Mouse (Mus musculus) frontal cortex, adult (tissue): Measurements from ENCODE around the gene Mybpc1.

Experiments
- ATAC-seq: cut with Nextera tagmentation; 2 replicates; pipeline ENCODE4 v1.9.2; 2017; ENCODE audit warnings: mild to moderate bottlenecking, moderate library complexity, mixed read lengths; ENCODE audit not compliant: low TSS enrichment

Mybpc1 gene

DNA sequence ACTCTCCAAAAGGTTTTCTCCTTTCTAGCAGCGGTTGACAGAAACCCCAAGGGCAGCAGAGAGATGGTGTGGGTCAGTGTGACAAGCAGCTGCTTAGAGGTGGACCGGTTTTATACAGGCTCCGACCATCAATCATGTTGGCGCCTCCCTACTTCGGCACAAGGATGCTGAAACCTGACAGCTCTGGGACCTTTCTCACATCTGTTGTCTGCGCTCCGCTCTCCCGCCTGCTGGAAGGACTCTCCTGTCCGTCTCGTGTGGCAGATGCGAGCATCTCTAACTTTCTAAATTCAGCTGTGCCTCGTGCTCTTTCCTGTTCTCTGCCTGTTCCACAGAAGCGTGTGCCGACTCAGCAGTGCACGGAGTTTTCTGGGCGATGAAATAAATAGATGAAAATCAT lies at the start of gene Mybpc1:
Gene Mybpc1, minus strand, starts transcription at position 210 of the 400 bp plus-strand sequence.
- ATAC-seq, result peak; percentile 59

DNA sequence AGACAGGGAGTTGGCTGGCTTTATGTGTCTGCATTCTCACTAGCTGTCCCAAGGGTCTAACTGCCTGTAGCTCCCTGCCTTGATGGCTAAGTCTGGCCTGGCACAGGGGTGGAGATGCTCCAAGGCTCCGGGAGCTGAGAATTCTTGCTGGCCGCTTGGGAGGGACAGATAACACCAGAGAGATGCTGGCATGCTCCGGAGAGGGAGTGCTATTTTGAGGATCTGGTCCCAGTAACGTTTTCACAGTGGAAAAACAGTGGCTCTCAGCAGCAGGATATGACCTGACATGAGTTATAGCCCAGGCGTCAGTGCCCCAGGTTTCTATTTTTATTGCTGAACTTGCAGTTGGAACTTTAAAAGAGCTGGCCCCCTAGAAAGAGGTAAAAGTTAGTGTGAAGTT lies 40.5 kb upstream of the Mybpc1 start:
- no peak for ATAC-seq

DNA sequence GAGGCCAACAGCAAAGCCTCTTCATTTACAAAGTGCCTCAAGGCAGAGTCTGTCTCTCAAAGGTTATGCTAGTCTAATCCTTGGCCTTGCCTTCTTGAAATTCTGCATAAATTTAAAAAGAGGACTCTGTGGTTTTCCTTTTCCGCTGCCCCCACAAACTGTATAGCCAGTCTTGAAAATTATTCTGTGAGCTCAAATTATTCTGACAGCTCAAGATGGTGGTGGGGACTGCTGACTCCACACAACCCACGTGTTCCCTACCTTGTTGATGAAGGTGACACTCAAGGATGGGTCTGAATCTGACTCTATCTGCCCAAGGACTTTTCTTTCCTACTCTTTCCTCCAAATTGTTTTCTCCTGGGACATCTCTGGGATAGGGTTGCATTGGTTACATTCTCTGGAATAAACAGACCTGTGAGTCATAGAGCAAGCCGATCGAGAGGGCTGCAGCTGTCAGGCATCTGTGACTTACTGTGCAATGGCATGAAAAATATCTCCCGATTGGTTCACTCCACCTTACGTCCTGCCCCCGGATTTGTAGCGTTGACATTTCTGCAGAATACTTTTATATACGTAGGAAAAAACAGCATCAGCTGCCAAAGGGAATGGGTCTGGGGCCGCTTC lies 26.5 kb upstream of the Mybpc1 start:
- peak; percentile 44; the same call in 1 of the 2 replicates for ATAC-seq

DNA sequence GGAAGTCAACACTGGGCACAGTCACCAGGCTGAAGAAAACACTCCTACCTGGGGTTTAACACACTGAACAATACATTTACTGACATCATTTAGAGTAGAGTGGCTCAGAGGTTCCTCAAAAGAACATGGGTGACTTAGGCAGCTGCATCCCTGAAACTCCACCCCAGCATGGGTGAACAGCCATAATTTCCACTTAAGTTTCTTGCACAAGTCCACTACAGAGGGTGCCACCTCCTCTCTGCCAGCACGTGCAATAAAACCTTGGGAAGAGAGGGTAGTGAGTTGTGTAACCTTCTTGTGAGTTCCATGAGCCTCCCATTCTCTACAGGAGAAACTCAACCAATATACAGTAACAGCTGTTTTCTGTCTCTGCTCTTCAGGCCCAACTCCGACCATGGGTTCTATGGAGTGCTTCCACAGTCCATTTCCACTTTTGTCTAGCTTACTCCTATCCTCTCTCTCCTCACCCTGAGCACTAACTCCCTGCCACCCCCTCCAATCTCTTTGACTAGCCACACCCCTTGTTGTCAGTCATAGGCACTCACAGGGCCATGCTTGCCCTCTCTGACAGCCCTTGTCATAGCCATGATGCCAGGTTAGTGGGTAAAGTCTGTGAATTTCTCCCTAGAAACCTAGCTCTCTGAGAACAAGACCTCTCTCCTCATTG lies 25.8 kb upstream of the Mybpc1 start:
- ATAC-seq, result no peak

DNA sequence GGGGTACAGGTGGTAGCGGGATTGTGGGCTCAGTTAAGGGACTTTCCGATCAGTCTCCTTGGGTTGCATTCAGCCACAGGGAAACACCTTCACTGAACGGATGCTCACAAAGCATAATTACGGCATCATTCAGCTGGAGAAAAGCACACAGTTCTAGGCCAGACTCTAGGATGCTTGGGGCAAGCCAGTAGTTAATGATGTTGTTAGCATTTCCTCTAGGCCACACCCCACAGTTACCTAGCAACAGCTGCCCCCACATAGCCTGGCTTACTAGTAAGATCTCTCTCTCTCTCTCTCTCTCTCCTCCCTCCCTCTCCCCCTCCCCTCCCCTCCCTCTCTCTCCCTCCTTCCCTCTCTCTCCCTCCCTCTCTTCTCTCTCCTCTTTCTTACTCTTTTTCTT lies 22.1 kb upstream of the Mybpc1 start:
- ATAC-seq, result peak; percentile 67

DNA sequence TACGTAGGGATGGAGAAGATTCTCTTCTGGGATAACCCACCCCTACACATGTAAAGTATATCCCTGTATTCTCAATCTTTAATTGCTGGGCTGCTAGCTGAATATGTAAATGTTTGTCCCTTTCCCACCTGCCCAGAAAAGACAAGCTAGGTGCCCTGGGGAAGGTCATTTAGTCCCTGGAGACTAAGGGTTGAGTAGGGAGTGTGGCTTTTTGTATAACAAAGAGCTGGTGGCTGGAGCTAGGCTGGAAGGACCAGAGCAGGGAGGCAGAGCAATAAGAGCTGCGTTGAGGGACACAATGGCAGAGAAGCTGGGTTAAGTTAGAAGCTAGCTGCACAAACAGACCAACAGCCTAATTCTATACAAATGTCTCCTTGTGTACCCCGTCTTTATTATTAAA lies 21.2 kb upstream of the Mybpc1 start:
- no peak for ATAC-seq

DNA sequence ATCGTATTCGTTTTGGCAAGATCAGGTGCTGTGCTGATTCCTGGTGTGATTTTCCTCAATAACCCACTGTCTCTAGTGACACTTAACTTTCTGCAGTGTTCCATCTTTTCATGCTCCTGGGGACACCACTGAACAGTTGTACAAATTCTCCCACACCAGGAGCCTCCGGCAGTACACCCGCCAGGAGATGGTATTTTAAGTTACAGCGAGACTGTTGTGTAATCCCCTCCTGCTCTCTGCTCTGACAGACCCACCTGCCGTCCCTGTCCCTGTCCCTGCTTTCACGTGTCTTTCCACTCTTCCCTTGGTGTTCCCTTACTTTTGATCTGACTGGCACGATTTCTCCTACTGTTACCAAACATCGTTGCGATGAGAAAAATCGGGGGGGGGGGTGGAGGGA lies 19.3 kb upstream of the Mybpc1 start:
- peak; percentile 90 for ATAC-seq

DNA sequence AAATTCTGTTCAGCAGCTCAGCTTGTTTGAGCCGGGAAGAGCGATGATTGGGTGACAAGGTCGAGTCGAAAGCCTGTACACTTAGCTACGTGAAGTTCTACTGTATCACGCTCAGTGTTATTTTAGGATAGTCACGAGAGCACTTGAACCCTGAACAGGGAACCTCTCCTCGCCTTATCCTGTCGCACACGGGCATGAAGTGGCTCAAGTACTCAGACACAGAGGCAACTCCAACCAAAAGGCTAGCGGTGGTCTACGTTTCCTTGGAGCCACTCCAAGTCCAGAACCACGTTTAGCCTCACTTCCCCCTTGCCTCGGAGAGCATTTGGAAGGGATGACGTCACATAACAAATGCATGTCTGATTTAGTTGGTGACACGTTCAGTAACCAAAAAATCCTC lies 17.7 kb upstream of the Mybpc1 start:
- ATAC-seq, result no peak; the same call in 1 of the 2 replicates

DNA sequence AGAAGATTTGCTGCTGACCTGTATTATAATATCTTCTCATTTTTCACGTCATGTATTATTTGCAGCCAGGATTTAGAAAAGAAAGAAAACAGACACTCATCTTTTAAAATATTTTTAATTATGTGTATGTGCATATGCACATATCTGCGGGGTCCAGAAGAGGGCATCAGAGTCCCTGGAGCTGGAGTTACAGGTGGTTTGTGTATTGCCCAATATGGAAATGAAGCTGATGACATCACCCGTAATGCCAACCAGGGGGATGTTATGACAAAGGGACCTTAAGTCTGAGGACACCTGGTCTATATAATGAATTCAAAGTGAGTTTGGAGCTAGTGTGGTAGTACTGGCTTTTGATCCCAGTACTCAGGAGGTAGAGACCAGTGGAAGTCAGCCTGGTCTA lies 15.9 kb upstream of the Mybpc1 start:
- no peak for ATAC-seq

DNA sequence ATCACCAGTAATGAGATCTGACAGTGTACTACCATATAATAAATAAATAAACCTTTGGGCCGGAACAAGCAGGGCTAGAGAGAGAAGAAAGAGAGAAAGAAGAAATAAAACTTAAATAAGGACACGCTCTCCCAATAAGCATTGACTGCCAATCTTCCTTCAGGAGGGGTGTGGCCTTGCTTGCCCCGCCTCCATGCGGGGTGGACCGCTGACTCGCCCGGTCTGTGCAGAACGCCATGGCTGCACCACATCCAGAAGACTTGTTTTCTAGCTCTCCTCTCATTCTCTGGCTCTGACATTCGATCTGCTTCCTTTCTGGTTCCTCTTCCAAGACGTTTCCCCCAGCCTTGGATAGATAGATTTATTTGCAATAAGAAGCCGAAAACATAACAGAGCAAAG lies 8.1 kb upstream of the Mybpc1 start:
- ATAC-seq, result no peak

DNA sequence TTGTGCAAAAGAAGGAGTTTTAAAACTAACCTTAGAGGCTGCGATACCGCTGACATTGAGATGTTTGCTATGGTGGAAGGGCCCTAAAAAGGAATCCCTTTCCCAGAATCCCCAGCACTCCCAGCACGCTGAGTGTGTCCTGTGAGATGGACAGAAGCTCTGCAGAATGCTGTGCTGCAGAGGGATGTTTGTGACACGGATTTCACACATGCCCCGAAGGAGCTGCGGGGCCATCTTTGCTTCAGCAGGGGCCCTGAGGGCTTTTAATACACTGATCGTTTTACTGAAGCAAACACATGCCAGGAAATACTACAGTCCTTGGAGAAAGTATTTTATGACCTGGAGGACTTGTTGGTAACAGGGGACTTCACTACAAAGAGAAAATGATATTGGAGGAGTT lies 1.7 kb upstream of the Mybpc1 start:
- ATAC-seq, result no peak

DNA sequence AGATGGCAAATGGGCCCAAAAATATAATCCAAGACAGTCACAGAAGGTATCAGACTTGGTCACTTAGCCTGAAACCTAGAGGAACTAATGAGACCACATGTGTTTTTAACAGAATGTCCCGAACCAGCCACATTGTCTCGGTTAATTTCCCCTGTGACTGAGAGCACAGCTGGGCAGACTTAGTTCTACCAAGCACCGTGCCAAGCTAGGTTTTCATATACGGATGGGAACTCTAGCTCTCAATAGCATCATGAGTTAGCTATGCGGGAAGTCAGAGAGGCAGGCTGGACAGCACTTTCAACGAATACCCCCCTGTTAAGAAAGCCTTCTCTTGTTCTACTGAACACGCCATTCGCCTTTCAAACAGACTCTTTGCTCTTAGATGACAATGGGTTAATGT lies 1.1 kb upstream of the Mybpc1 start:
- ATAC-seq, result no peak

DNA sequence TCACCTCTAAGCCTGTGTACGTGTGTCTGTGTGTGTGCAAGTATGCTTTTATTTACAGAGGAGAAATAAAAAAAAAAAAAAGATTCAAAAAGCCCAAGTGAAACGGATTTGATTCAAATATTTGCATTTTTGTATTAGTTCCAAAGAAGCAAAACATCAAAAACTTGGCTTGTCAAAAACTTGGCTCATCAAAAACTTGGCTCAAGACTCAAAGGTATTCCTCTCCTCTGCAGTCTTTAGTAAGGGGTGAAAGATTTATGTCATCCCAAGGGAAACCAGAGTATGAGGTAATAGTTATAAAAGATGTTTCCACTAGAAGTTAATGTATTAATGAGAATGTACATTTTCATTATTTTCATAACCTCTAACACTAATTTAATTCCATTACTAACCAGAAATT lies 1.2 kb downstream of the Mybpc1 start:
- ATAC-seq, result no peak

DNA sequence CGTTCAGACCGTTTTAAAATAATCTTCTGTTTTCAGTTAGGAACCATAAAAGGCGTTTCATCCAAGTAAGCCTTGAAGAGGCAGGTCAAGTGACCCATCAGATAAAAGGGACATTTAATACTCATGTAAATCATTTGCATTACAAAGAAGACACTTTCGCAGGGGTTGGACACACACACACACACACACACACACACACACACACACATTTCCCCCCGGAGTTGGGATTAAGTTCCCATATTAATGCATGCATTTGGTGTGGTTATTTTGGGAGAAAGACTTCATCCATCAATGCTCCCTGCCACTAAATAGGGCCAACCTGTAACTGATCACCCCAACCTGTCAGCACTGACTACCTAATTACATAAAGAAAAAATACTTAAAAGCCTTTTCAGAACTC lies 1.7 kb downstream of the Mybpc1 start:
- ATAC-seq, result no peak

DNA sequence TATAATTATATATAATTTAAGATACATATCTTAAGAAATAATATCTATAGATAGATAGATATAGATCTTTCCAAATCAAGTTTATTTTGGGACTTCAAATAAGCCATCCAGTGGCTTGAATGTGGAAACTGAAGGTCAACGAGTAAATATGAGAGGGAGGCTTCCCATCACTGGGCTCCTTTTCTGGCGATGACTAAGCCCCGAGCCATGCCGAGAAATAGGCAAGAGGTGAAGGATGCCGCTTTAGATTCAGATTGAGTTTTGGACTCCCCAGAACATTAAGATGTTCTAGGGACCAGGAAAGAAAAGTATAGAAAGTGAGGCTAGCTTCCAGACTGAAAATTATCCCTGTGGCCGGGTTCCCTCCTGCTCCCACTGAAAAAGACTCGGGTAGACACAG lies 4.4 kb downstream of the Mybpc1 start:
- ATAC-seq, result no peak

DNA sequence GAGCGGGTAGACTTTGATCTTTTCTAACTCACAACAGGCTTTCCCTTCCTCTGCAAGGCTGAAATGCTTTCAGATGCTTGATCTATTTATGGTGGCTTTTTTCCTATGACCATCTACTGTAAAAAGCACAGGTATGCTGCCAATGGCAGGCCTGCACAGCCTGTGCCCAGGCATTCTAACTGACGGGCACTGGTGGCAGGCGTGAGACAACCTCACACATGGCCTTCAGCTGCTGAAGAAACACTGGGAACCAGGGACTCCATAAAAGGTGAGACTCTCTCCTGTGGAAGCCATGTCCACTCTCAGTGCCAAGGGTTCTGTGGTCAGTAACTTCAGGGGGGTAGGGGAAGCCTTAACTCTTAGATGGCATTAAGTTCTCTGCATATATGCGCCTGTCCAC lies 12.6 kb downstream of the Mybpc1 start:
- ATAC-seq, result no peak

DNA sequence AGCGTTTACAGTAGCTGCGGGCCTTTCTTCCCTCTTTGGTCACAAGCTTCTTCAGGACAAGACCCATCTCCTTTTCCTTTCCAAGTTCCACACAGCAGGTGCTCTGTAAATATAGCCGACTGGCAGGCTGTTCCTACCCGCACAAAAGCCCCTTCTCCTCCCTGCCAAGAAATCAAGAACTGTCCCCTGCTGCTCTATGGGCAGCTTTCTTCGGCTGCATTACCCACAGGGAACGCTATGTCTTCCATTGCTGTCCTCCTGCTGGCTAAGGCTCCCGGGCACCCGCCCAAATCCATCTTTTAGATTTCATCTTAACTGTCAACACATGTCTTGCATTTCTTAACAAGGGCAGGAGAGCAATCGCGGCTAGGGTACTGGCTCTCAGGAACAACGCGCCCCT lies 13.9 kb downstream of the Mybpc1 start:
- peak; percentile 59 for ATAC-seq

DNA sequence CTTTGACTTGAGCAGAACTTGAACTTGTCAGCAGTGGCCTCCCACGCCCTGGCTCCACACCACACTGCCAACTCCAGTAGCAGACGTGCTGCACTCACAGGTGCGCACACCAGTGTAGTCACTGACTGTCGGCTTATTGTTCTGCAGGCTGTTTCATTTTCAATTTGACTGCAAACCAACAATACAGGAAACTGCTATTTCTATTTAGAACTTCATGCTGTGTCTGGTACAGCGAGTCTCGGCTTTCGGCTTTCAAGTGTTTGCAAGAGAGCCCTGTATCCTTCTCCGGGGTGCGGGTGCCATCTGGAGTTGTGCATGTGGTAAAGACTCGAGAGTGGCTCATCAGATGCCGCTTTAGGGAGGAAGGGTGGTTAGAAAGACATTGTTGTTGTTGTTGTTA lies 20.5 kb downstream of the Mybpc1 start:
- peak; percentile 97 for ATAC-seq

DNA sequence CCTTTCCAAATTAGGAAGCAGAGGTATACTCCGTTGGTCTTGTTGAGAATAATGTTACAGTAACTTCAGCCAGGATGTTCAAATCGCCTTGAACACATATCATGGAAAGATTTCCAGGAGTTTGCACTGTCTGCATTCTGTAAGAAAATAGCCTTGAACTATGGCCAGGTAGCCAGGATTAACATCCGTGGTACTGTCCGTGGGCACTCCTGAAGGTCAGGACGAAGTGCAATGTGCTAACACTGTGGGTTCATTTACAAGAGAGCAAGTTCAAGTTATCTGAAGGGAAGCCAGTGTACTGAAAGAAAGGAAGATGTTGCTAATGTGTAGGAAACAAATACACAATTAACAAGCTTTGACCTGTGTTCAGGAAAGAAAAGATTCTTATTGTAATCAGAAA lies 24.2 kb downstream of the Mybpc1 start:
- ATAC-seq, result no peak

DNA sequence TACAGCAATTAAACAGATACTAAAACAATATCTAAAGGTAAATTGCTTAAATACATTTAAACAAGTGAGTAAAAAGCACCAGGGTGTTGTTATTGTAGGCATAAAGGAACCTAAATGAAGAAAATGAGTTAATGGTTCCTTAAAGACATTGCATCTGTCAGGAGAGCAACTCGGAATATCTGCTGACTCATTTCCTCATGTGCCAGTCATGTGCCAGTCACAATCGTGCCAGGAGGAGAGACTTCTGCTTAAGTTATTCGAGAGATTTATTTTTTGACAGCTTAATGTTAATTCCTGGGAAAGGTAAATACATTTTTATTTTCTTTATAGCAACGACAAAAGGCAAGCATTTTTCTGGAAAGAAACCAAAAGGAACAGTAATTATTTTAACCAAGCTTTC lies 26.3 kb downstream of the Mybpc1 start:
- ATAC-seq, result no peak

DNA sequence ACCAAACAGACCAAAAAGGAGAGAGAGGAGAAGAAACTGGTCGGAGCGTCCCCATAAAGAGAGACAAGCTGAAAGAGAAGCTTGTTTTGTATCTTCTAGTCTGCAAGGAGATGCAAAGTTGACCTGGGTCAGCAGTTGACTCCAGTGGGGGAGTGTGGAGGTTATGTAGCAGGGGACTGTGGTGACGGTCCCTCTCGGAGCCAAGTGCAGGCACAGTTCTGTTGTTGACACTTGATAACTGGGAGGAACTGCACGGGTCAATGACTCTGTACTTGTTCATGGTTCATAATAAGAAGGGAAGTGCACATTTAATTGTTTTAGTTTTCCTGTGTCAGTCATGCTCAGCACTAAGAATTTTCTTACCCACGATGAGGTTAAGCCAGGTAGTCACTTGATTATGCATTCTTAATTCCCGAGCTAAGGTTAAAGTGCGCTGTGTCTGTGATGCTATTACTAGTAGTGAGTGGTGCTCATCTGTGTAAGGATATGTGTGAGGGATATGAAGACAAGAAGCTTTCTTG lies 30.8 kb downstream of the Mybpc1 start:
- ATAC-seq, result no peak

DNA sequence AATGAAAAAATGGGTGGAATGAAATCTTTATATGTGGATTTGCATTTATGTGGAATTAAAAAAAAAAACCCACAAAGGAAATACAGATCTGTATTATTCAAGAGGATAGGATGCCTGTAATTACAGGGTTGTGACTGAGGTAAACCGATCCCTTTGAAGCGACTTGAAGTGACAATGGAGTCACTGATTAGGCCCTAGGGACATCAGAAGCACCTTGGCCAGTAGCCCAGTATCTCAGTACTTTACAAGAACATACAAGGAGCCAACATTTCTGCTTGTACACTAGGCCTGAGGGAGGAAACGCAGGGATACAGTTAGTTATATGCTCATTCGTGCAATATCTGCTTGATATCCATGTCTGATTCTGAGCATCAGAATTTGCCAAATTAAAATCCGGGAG lies 32.8 kb downstream of the Mybpc1 start:
- no peak for ATAC-seq

DNA sequence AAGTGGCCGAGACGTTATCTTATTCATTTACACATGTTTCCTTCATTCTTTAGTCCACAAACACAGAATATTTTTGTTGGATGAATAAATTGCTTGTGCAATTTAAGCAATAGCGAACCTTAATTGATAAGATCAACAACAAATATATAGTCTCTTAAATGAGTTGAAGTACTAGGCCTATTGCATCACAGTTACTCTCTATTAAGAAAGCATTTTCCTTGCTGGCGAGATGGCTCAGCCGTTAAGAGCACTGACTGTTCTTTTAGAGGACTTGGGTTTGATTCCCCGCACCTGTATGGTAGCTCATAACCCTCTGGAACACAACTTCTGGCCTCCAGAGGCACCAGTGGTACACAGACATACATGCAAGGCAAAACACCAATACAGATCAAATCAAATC lies 47.9 kb downstream of the Mybpc1 start:
- ATAC-seq, result no peak

DNA sequence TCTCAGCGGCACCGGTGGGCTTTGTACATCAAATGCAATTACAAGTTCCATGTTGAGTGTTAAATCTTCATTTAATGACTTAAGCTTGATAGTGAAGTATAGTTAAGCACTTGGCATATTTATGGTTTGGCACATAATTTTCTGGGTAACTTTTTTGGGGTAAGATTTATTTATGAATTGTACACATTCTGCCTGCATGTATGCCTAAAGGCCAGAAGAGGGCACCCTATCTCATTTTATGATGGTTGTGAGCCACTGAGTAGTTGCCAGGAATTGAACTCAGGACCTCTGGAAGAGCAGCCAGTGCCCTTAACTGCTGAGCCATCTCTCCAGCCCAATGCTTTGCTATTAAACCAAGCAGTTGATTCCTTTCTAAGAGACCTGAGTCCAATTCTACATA lies 52.2 kb downstream of the Mybpc1 start:
- ATAC-seq, result no peak
